Mouse (Mus musculus): ENCODE data around the gene Hist1h2bf. TPM values are rescaled to one million over a fixed set of nuclear protein-coding genes. Genes with fewer than 3 reads are reported as not detected.

Gene Hist1h2bf
- polyA plus RNA-seq, 1 experiment from 2014 or later, result not detected

Other genes starting within 250 kb of the Hist1h2bf start
- 40.2 TPM for gene Zfp322a, start 205.0 kb downstream of the Hist1h2bf start, polyA plus RNA-seq (2015; fragmentation: Illumina TruSeq; extraction: RNeasy Lipid Tissue Mini Kit (QIAGEN cat#74804); ENCODE audit: insufficient read depth, low replicate concordance)
- 3.6 TPM for gene Abt1, start 150.3 kb downstream of the Hist1h2bf start, polyA plus RNA-seq (2015; fragmentation: Illumina TruSeq; extraction: RNeasy Lipid Tissue Mini Kit (QIAGEN cat#74804); ENCODE audit: insufficient read depth, low replicate concordance)
- 0.23 TPM for gene Btn1a1, start 108.3 kb downstream of the Hist1h2bf start, polyA plus RNA-seq (2015; fragmentation: Illumina TruSeq; extraction: RNeasy Lipid Tissue Mini Kit (QIAGEN cat#74804); ENCODE audit: insufficient read depth, low replicate concordance)
- 0.15 TPM for gene Btn2a2, start 85.3 kb downstream of the Hist1h2bf start, polyA plus RNA-seq (2015; fragmentation: Illumina TruSeq; extraction: RNeasy Lipid Tissue Mini Kit (QIAGEN cat#74804); ENCODE audit: insufficient read depth, low replicate concordance)
- not detected for gene Hist1h4h, start 43.1 kb downstream of the Hist1h2bf start, polyA plus RNA-seq (2015; fragmentation: Illumina TruSeq; extraction: RNeasy Lipid Tissue Mini Kit (QIAGEN cat#74804); ENCODE audit: insufficient read depth, low replicate concordance)
- not detected for gene Hist1h2af, start 40.3 kb downstream of the Hist1h2bf start, polyA plus RNA-seq (2015; fragmentation: Illumina TruSeq; extraction: RNeasy Lipid Tissue Mini Kit (QIAGEN cat#74804); ENCODE audit: insufficient read depth, low replicate concordance)
- not detected for gene Hist1h3g, start 38.8 kb downstream of the Hist1h2bf start, polyA plus RNA-seq (2015; fragmentation: Illumina TruSeq; extraction: RNeasy Lipid Tissue Mini Kit (QIAGEN cat#74804); ENCODE audit: insufficient read depth, low replicate concordance)
- 0.36 TPM for gene Hist1h2bh, start 30.8 kb downstream of the Hist1h2bf start, polyA plus RNA-seq (2015; fragmentation: Illumina TruSeq; extraction: RNeasy Lipid Tissue Mini Kit (QIAGEN cat#74804); ENCODE audit: insufficient read depth, low replicate concordance)
- not detected for gene Hist1h3f, start 30.1 kb downstream of the Hist1h2bf start, polyA plus RNA-seq (2015; fragmentation: Illumina TruSeq; extraction: RNeasy Lipid Tissue Mini Kit (QIAGEN cat#74804); ENCODE audit: insufficient read depth, low replicate concordance)
- not detected for gene Hist1h4f, start 22.5 kb downstream of the Hist1h2bf start, polyA plus RNA-seq (2015; fragmentation: Illumina TruSeq; extraction: RNeasy Lipid Tissue Mini Kit (QIAGEN cat#74804); ENCODE audit: insufficient read depth, low replicate concordance)
- gene Hist1h1d, start 20.9 kb downstream of the Hist1h2bf start, polyA plus RNA-seq (2015; fragmentation: Illumina TruSeq; extraction: RNeasy Lipid Tissue Mini Kit (QIAGEN cat#74804); ENCODE audit: insufficient read depth, low replicate concordance), result 0.11 TPM
- gene Hist1h3e, start 11.8 kb downstream of the Hist1h2bf start, polyA plus RNA-seq (2015; fragmentation: Illumina TruSeq; extraction: RNeasy Lipid Tissue Mini Kit (QIAGEN cat#74804); ENCODE audit: insufficient read depth, low replicate concordance), result not detected
- 0.52 TPM for gene Hist1h2ae, start 3.0 kb downstream of the Hist1h2bf start, polyA plus RNA-seq (2015; fragmentation: Illumina TruSeq; extraction: RNeasy Lipid Tissue Mini Kit (QIAGEN cat#74804); ENCODE audit: insufficient read depth, low replicate concordance)
- gene Hist1h2bg, start 2.8 kb downstream of the Hist1h2bf start, polyA plus RNA-seq (2015; fragmentation: Illumina TruSeq; extraction: RNeasy Lipid Tissue Mini Kit (QIAGEN cat#74804); ENCODE audit: insufficient read depth, low replicate concordance), result 1.1 TPM
- not detected for gene Hist1h2ad, start 185 bp upstream of the Hist1h2bf start, polyA plus RNA-seq (2015; fragmentation: Illumina TruSeq; extraction: RNeasy Lipid Tissue Mini Kit (QIAGEN cat#74804); ENCODE audit: insufficient read depth, low replicate concordance)
- gene Hist1h3d, start 1.6 kb upstream of the Hist1h2bf start, polyA plus RNA-seq (2015; fragmentation: Illumina TruSeq; extraction: RNeasy Lipid Tissue Mini Kit (QIAGEN cat#74804); ENCODE audit: insufficient read depth, low replicate concordance), result 0.39 TPM
- not detected for gene Hist1h4d, start 7.4 kb upstream of the Hist1h2bf start, polyA plus RNA-seq (2015; fragmentation: Illumina TruSeq; extraction: RNeasy Lipid Tissue Mini Kit (QIAGEN cat#74804); ENCODE audit: insufficient read depth, low replicate concordance)
- 3.3 TPM for gene Hist1h2be, start 46.9 kb upstream of the Hist1h2bf start, polyA plus RNA-seq (2015; fragmentation: Illumina TruSeq; extraction: RNeasy Lipid Tissue Mini Kit (QIAGEN cat#74804); ENCODE audit: insufficient read depth, low replicate concordance)
- gene Hist1h1e, start 48.4 kb upstream of the Hist1h2bf start, polyA plus RNA-seq (2015; fragmentation: Illumina TruSeq; extraction: RNeasy Lipid Tissue Mini Kit (QIAGEN cat#74804); ENCODE audit: insufficient read depth, low replicate concordance), result 0.40 TPM
- 0.75 TPM for gene Hist1h2ac, start 109.8 kb upstream of the Hist1h2bf start, polyA plus RNA-seq (2015; fragmentation: Illumina TruSeq; extraction: RNeasy Lipid Tissue Mini Kit (QIAGEN cat#74804); ENCODE audit: insufficient read depth, low replicate concordance)
- gene Hist1h2bc, start 110.0 kb upstream of the Hist1h2bf start, polyA plus RNA-seq (2015; fragmentation: Illumina TruSeq; extraction: RNeasy Lipid Tissue Mini Kit (QIAGEN cat#74804); ENCODE audit: insufficient read depth, low replicate concordance), result 19.4 TPM
- gene Hist1h1t, start 121.6 kb upstream of the Hist1h2bf start, polyA plus RNA-seq (2015; fragmentation: Illumina TruSeq; extraction: RNeasy Lipid Tissue Mini Kit (QIAGEN cat#74804); ENCODE audit: insufficient read depth, low replicate concordance), result not detected
- not detected for gene Hist1h4c, start 124.3 kb upstream of the Hist1h2bf start, polyA plus RNA-seq (2015; fragmentation: Illumina TruSeq; extraction: RNeasy Lipid Tissue Mini Kit (QIAGEN cat#74804); ENCODE audit: insufficient read depth, low replicate concordance)
- gene Hfe, start 136.7 kb upstream of the Hist1h2bf start, polyA plus RNA-seq (2015; fragmentation: Illumina TruSeq; extraction: RNeasy Lipid Tissue Mini Kit (QIAGEN cat#74804); ENCODE audit: insufficient read depth, low replicate concordance), result 28.5 TPM
- gene Hist1h1c, start 164.6 kb upstream of the Hist1h2bf start, polyA plus RNA-seq (2015; fragmentation: Illumina TruSeq; extraction: RNeasy Lipid Tissue Mini Kit (QIAGEN cat#74804); ENCODE audit: insufficient read depth, low replicate concordance), result 26.6 TPM
- not detected for gene Hist1h3c, start 171.4 kb upstream of the Hist1h2bf start, polyA plus RNA-seq (2015; fragmentation: Illumina TruSeq; extraction: RNeasy Lipid Tissue Mini Kit (QIAGEN cat#74804); ENCODE audit: insufficient read depth, low replicate concordance)
- not detected for gene Hist1h2bb, start 172.5 kb upstream of the Hist1h2bf start, polyA plus RNA-seq (2015; fragmentation: Illumina TruSeq; extraction: RNeasy Lipid Tissue Mini Kit (QIAGEN cat#74804); ENCODE audit: insufficient read depth, low replicate concordance)
- not detected for gene Hist1h2ab, start 176.9 kb upstream of the Hist1h2bf start, polyA plus RNA-seq (2015; fragmentation: Illumina TruSeq; extraction: RNeasy Lipid Tissue Mini Kit (QIAGEN cat#74804); ENCODE audit: insufficient read depth, low replicate concordance)
- gene Hist1h3b, start 178.1 kb upstream of the Hist1h2bf start, polyA plus RNA-seq (2015; fragmentation: Illumina TruSeq; extraction: RNeasy Lipid Tissue Mini Kit (QIAGEN cat#74804); ENCODE audit: insufficient read depth, low replicate concordance), result not detected
- gene Hist1h4b, start 182.8 kb upstream of the Hist1h2bf start, polyA plus RNA-seq (2015; fragmentation: Illumina TruSeq; extraction: RNeasy Lipid Tissue Mini Kit (QIAGEN cat#74804); ENCODE audit: insufficient read depth, low replicate concordance), result not detected
- not detected for gene Hist1h4a, start 187.0 kb upstream of the Hist1h2bf start, polyA plus RNA-seq (2015; fragmentation: Illumina TruSeq; extraction: RNeasy Lipid Tissue Mini Kit (QIAGEN cat#74804); ENCODE audit: insufficient read depth, low replicate concordance)
- not detected for gene Hist1h3a, start 188.2 kb upstream of the Hist1h2bf start, polyA plus RNA-seq (2015; fragmentation: Illumina TruSeq; extraction: RNeasy Lipid Tissue Mini Kit (QIAGEN cat#74804); ENCODE audit: insufficient read depth, low replicate concordance)
- not detected for gene Hist1h1a, start 189.5 kb upstream of the Hist1h2bf start, polyA plus RNA-seq (2015; fragmentation: Illumina TruSeq; extraction: RNeasy Lipid Tissue Mini Kit (QIAGEN cat#74804); ENCODE audit: insufficient read depth, low replicate concordance)
- gene Trim38, start 195.7 kb upstream of the Hist1h2bf start, polyA plus RNA-seq (2015; fragmentation: Illumina TruSeq; extraction: RNeasy Lipid Tissue Mini Kit (QIAGEN cat#74804); ENCODE audit: insufficient read depth, low replicate concordance), result not detected
- not detected for gene Slc17a2, start 232.8 kb upstream of the Hist1h2bf start, polyA plus RNA-seq (2015; fragmentation: Illumina TruSeq; extraction: RNeasy Lipid Tissue Mini Kit (QIAGEN cat#74804); ENCODE audit: insufficient read depth, low replicate concordance)

Measured in spleen, adult 10 weeks (tissue).